Mouse (Mus musculus) megakaryocyte, embryonic 14.5 days (primary cell): Measurements from ENCODE around the gene Gm21972.

Experiments used
- FLI1 ChIP-seq: IDR thresholded peaks from 2 replicates; pipeline ENCODE4 v1.6.1; 2012; ENCODE audit warnings: low read length, inconsistent platforms, mixed read lengths
- GATA1 ChIP-seq: IDR thresholded peaks from 3 replicates; pipeline ENCODE4 v1.6.1; 2012; ENCODE audit warnings: mixed read lengths, low read length, inconsistent platforms, borderline replicate concordance

DNA sequence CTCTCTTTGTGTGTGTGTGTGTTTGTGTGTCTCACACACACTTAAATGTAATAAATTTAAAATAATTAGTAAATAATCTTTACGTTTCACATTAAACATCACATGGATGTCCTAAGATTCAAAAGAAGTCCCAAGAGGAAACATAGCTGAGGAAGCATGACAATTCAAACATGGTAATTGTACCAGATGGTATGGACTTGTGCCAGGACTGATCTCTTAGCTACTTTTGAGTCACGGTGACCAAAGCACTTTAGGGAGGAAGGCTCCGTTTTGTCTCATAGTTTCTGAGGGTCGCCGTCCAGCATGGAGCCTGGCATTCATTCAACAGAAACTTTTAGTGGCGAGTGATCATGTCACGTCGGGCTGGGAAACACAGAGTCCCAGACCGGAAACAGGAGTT lies 14.7 kb downstream of the Gm21972 start:
- TF ChIP-seq GATA1 (no peak), FLI1 (no peak)
